Mouse (Mus musculus) stomach, postnatal 0 days (tissue): ENCODE data around the gene Gm14288. TPM values are rescaled to one million over a fixed set of nuclear protein-coding genes. Genes with fewer than 3 reads are reported as not detected.
"Not testable (repeated sequence)": the region's sequence is repeated elsewhere in the genome, so short reads cannot be mapped to it uniquely, and the experiment has no call there.

ENCODE experiments used
- ATAC-seq: fragments of 200-750 bp; cut with Nextera tagmentation; 2 replicates; pipeline ENCODE4 v1.8.0; 2017; ENCODE audit not compliant: low FRiP score, low TSS enrichment
- DNase-seq: peaks from one replicate; pipeline ENCODE4 v3.0.0-alpha.2; 2016; ENCODE audit warnings: low spot score
- H3K27ac ChIP-seq: fragments of 300-500 bp; sonication (generic); replicated peaks from 2 replicates; pipeline ENCODE4 v1.5.1; 2014; ENCODE audit warnings: mild to moderate bottlenecking, control low read depth
- H3K27me3 ChIP-seq: fragments of 300-500 bp; sonication (generic); 2 replicates; pipeline ENCODE4 v1.6.1; 2014; ENCODE audit warnings: low read length; ENCODE audit not compliant: control insufficient read depth, insufficient read depth
- H3K36me3 ChIP-seq: fragments of 300-500 bp; sonication (generic); 2 replicates; pipeline ENCODE4 v1.6.1; 2014; ENCODE audit warnings: low read length, mixed read lengths; ENCODE audit not compliant: control insufficient read depth, insufficient read depth
- H3K4me1 ChIP-seq: fragments of 300-500 bp; sonication (generic); replicated peaks from 2 replicates; pipeline ENCODE4 v1.6.1; 2014; ENCODE audit warnings: antibody characterized with exemption; ENCODE audit not compliant: control insufficient read depth, insufficient read depth
- H3K4me2 ChIP-seq: fragments of 300-500 bp; sonication (generic); replicated peaks from 2 replicates; pipeline ENCODE4 v1.6.1; 2014; ENCODE audit warnings: low read depth, mild to moderate bottlenecking, control low read depth, moderate library complexity
- H3K4me3 ChIP-seq: fragments of 300-500 bp; sonication (generic); 2 replicates; pipeline ENCODE4 v1.5.1; 2014; ENCODE audit warnings: low read depth, low read length, control low read depth
- H3K9ac ChIP-seq: fragments of 300-500 bp; sonication (generic); 2 replicates; pipeline ENCODE4 v1.6.1; 2014; ENCODE audit warnings: mild to moderate bottlenecking, low read length, control low read depth, mixed read lengths
- H3K9me3 ChIP-seq: fragments of 300-500 bp; sonication (generic); 2 replicates; pipeline ENCODE4 v1.6.1; 2016; ENCODE audit warnings: low read length; ENCODE audit not compliant: control insufficient read depth
- WGBS: fragments of 180-500 bp; shearing (Covaris S2); extraction: QIAGEN DNeasy Blood & Tissue Kit; methylation state at CpG from one replicate; pipeline ENCODE4 v1.1.7; 2014; 5-methylcytosine and 5-hydroxymethylcytosine counted together
- polyA plus RNA-seq: library from polyadenylated mRNA; unstranded; fragments of >200 nt; fragmentation: Nextera tagmentation; extraction: Ambion mirVana; gene quantifications from 2 replicates; pipeline ENCODE4 v1.2.1, GENCODE M21; 2015

The Gm14288 gene
- 1.6 and 2.0 TPM in 2 replicates for polyA plus RNA-seq

- not testable (repeated sequence) for H3K9ac ChIP-seq, H3K36me3 ChIP-seq, H3K4me3 ChIP-seq, DNase-seq, H3K9me3 ChIP-seq, H3K4me1 ChIP-seq, H3K4me2 ChIP-seq, H3K27ac ChIP-seq, H3K27me3 ChIP-seq, ATAC-seq
- WGBS = no CpG with 5 or more reads among the region's 6 CpGs
Observed at GRCm38 (mm10) chr2:175800993-175801392, at the start of gene Gm14288. Gm14288 (minus strand) TSS chr2:175801093.

- ATAC-seq, H3K36me3 ChIP-seq, H3K9ac ChIP-seq, H3K4me1 ChIP-seq, H3K4me3 ChIP-seq, H3K4me2 ChIP-seq, H3K9me3 ChIP-seq, H3K27me3 ChIP-seq, DNase-seq, H3K27ac ChIP-seq: not testable (repeated sequence)
- WGBS = no CpG with 5 or more reads among the region's 2 CpGs
Observed at GRCm38 (mm10) chr2:175741237-175741636, 59.7 kb downstream of the Gm14288 start, which contains the start of gene Gm2007. Gm2007 (plus strand) TSS chr2:175741537.

Other genes with a start within 250 kb of the Gm14288 start
- not detected in 2 replicates for gene Gm11007, start 157.1 kb downstream of the Gm14288 start, polyA plus RNA-seq
- gene Zfp969, start 97.4 kb downstream of the Gm14288 start, polyA plus RNA-seq = 34.7 and 38.6 TPM in 2 replicates
- not detected in 2 replicates for gene Gm2007, start 59.6 kb downstream of the Gm14288 start, polyA plus RNA-seq
- gene Gm6710, start 68.1 kb upstream of the Gm14288 start, polyA plus RNA-seq = 14.6 and 16.2 TPM in 2 replicates
- gene Zfp966, start 130.0 kb upstream of the Gm14288 start, polyA plus RNA-seq = 0.68 and 1.0 TPM in 2 replicates
- gene Gm2026, start 164.2 kb upstream of the Gm14288 start, polyA plus RNA-seq = 9.8 TPM in 2 replicates